Mouse (Mus musculus) layer of hippocampus, adult 11-12 months (tissue): ENCODE results near the gene Ccdc85a.

ENCODE experiments used
- DNase-seq: peaks from one replicate; pipeline ENCODE4 v3.0.0; 2022; ENCODE audit warnings: low spot score

The Ccdc85a gene

GRCm38 (mm10) chr11:28583911-28584434, at the start of gene Ccdc85a:
Ccdc85a (minus strand) TSS chr11:28584324.
- DNase-seq: peak; percentile 94

GRCm38 (mm10) chr11:28633571-28634125, 49.5 kb upstream of the Ccdc85a start:
- DNase-seq: no peak

GRCm38 (mm10) chr11:28633093-28633492, 49.0 kb upstream of the Ccdc85a start:
- no peak for DNase-seq

- DNase-seq: no peak
Measured at GRCm38 (mm10) chr11:28630771-28631170, 46.6 kb upstream of the Ccdc85a start.

- DNase-seq: no peak
Measured at GRCm38 (mm10) chr11:28610781-28611491, 26.8 kb upstream of the Ccdc85a start.

- peak; percentile 22 for DNase-seq
Measured at GRCm38 (mm10) chr11:28583138-28583910, 800 bp downstream of the Ccdc85a start.

- no peak for DNase-seq
Measured at GRCm38 (mm10) chr11:28582218-28582617, 1.9 kb downstream of the Ccdc85a start.

GRCm38 (mm10) chr11:28572423-28572822, 11.7 kb downstream of the Ccdc85a start:
- peak; percentile 17 for DNase-seq

GRCm38 (mm10) chr11:28556420-28556819, 27.7 kb downstream of the Ccdc85a start:
- DNase-seq: peak; percentile 46

- DNase-seq: no peak
Measured at GRCm38 (mm10) chr11:28543429-28543828, 40.7 kb downstream of the Ccdc85a start.

- DNase-seq: no peak
Measured at GRCm38 (mm10) chr11:28541307-28541706, 42.8 kb downstream of the Ccdc85a start.

- DNase-seq: no peak
Measured at GRCm38 (mm10) chr11:28533286-28533685, 50.8 kb downstream of the Ccdc85a start.

- DNase-seq: no peak
Measured at GRCm38 (mm10) chr11:28501190-28501589, 82.9 kb downstream of the Ccdc85a start.

- peak; percentile 22 for DNase-seq
Measured at GRCm38 (mm10) chr11:28497034-28497433, 87.1 kb downstream of the Ccdc85a start.

GRCm38 (mm10) chr11:28493362-28493761, 90.8 kb downstream of the Ccdc85a start:
- no peak for DNase-seq

- no peak for DNase-seq
Measured at GRCm38 (mm10) chr11:28491330-28491729, 92.8 kb downstream of the Ccdc85a start.

- DNase-seq: no peak
Measured at GRCm38 (mm10) chr11:28484083-28484729, 99.9 kb downstream of the Ccdc85a start.

GRCm38 (mm10) chr11:28477088-28477487, 107.0 kb downstream of the Ccdc85a start:
- no peak for DNase-seq

- DNase-seq: no peak
Measured at GRCm38 (mm10) chr11:28465726-28466125, 118.4 kb downstream of the Ccdc85a start.

GRCm38 (mm10) chr11:28464926-28465325, 119.2 kb downstream of the Ccdc85a start:
- DNase-seq: no peak

GRCm38 (mm10) chr11:28459165-28459564, 125.0 kb downstream of the Ccdc85a start:
- no peak for DNase-seq

GRCm38 (mm10) chr11:28439877-28440276, 144.2 kb downstream of the Ccdc85a start:
- DNase-seq: no peak
